Mouse (Mus musculus) MEL (cell line): ENCODE data around the gene Inpp5k. TPM values are rescaled to one million over a fixed set of nuclear protein-coding genes. Genes with fewer than 3 reads are reported as not detected.
"Not testable (repeated sequence)": the region's sequence is repeated elsewhere in the genome, so short reads cannot be mapped to it uniquely, and the experiment has no call there.

Source experiments
- DNase-seq: peaks from one replicate; pipeline ENCODE4 v3.0.0; 2011; ENCODE audit warnings: low read depth, low spot score
- H3K27ac ChIP-seq: 2 replicates; pipeline ENCODE4 v1.5.1; 2012; ENCODE audit warnings: low read depth, mild to moderate bottlenecking, control low read depth, low read length, moderate library complexity; ENCODE audit not compliant: control insufficient read depth
- H3K27me3 ChIP-seq, 2 experiments: fragments of 150-350 bp in 1 of 2; sonication (generic) in 1 of 2; 2 replicates each; pipeline ENCODE4 v1.6.1; 2012; ENCODE audit warnings: low read length in 2 of 2, mild to moderate bottlenecking in 2 of 2, improper control_type of control experiment in 1 of 2, moderate library complexity in 1 of 2; ENCODE audit not compliant: insufficient read depth in 2 of 2, control insufficient read depth in 1 of 2
- H3K36me3 ChIP-seq, 2 experiments: 2 replicates each; pipeline ENCODE4 v1.6.1; 2012 to 2014; ENCODE audit warnings: low read length in 2 of 2, improper control_type of control experiment in 1 of 2, inconsistent platforms in 1 of 2, mild to moderate bottlenecking in 1 of 2; ENCODE audit not compliant: insufficient read depth in 2 of 2, control insufficient read depth in 1 of 2
- H3K4me1 ChIP-seq, 2 experiments: fragments of 150-350 bp in 1 of 2; sonication (generic) in 1 of 2; 2 replicates each; pipeline ENCODE4 v1.6.1; 2012; ENCODE audit warnings: low read length in 2 of 2, improper control_type of control experiment in 1 of 2, mild to moderate bottlenecking in 1 of 2; ENCODE audit not compliant: insufficient read depth in 2 of 2, control insufficient read depth in 1 of 2
- H3K4me3 ChIP-seq, 2 experiments: fragments of 150-350 bp in 1 of 2; sonication (generic) in 1 of 2; 2 replicates each; pipeline ENCODE4 v1.5.1; 2012; ENCODE audit warnings: low read depth in 2 of 2, low read length in 2 of 2, mild to moderate bottlenecking in 2 of 2, moderate library complexity in 2 of 2, control low read depth in 1 of 2, improper control_type of control experiment in 1 of 2; ENCODE audit not compliant: control insufficient read depth in 1 of 2, insufficient read depth in 1 of 2
- H3K79me2 ChIP-seq: 2 replicates; pipeline ENCODE4 v1.6.1; 2012; ENCODE audit warnings: mild to moderate bottlenecking, low read length, moderate library complexity; ENCODE audit not compliant: control insufficient read depth, poor library complexity, insufficient read depth
- H3K9ac ChIP-seq: 2 replicates; pipeline ENCODE4 v1.6.1; 2012; ENCODE audit warnings: low read depth, mild to moderate bottlenecking, control low read depth, low read length, moderate library complexity; ENCODE audit not compliant: control insufficient read depth, poor library complexity, severe bottlenecking
- H3K9me3 ChIP-seq: fragments of 150-350 bp; sonication (generic); replicated peaks from 2 replicates; pipeline ENCODE4 v1.6.1; 2012; ENCODE audit warnings: mild to moderate bottlenecking, low read length, improper control_type of control experiment, moderate library complexity; ENCODE audit not compliant: insufficient read depth
- GABPA ChIP-seq: IDR thresholded peaks from 2 replicates; pipeline ENCODE4 v1.6.1; 2012; ENCODE audit warnings: low read depth, mild to moderate bottlenecking, inconsistent platforms, low read length, improper control_type of control experiment, moderate library complexity
- POLR2A ChIP-seq, 2 experiments: IDR thresholded peaks; 2 replicates each; pipeline ENCODE4 v1.6.1; 2011 to 2012; ENCODE audit warnings: low read length in 2 of 2, mild to moderate bottlenecking in 2 of 2, control low read depth in 1 of 2, improper control_type of control experiment in 1 of 2, low read depth in 1 of 2, moderate library complexity in 1 of 2; ENCODE audit not compliant: control insufficient read depth in 1 of 2, insufficient read depth in 1 of 2, poor library complexity in 1 of 2
- polyA plus RNA-seq, 2 experiments: library from polyadenylated mRNA; stranded (reverse) in 1 of 2; unstranded in 1 of 2; fragments of >175 nt in 1 of 2; fragments of >200 nt in 1 of 2; gene quantifications; 2 replicates each; pipeline versions ENCODE4 v1.2.1 to v1.2.4; 2012; ENCODE audit warnings: low replicate concordance in 2 of 2, low read depth in 1 of 2; ENCODE audit not compliant: insufficient read length in 2 of 2, insufficient read depth in 1 of 2, missing spikeins in 1 of 2
- total RNA-seq: library from RNA; depleted of rRNA; stranded (reverse); fragments of 300-350 nt; gene quantifications from 2 replicates; pipeline ENCODE4 v1.2.3, GENCODE M21; 2012; rRNA removed

Gene Inpp5k
- total and polyA plus RNA-seq, 3 experiments: 15.2 to 28.7 TPM; not detected in 1

- Histone ChIP-seq H3K27ac (no peak overlapping the region), H3K27me3 (no peaks in the 10 kb centered on the region), H3K9ac (no peak overlapping the region), H3K4me3 (no peak overlapping the region), H3K9me3 (no peaks in the 10 kb centered on the region), H3K79me2 (peaks cover 23% of the 10 kb centered on the region), H3K36me3 (peaks cover 0 to 66% of the 10 kb centered on the region in 2 experiments; a peak in 3 of 4 replicates), H3K4me1 (no peaks in the 10 kb centered on the region)
- TF ChIP-seq POLR2A (IDR thresholded peaks at IDR 0.05; ENCODE audit: control insufficient read depth in 1 of 2, insufficient read depth in 1 of 2, low read depth in 1 of 2, low read length in 2 of 2, poor library complexity in 1 of 2): 0 out of 4 replicates have a peak, but pooled peaks of 1 of the 2 experiments have one; percentile 14
- no peak for TF ChIP-seq GABPA
- no peak for DNase-seq
These were observed 62.8 kb downstream of the Inpp5k start for GRCm38 (mm10) chr11:75693570-75693969.

- not testable (repeated sequence) for H3K9me3 ChIP-seq, H3K27ac ChIP-seq, H3K9ac ChIP-seq, H3K27me3 ChIP-seq, DNase-seq, H3K4me1 ChIP-seq, H3K4me3 ChIP-seq
- H3K36me3 ChIP-seq: peaks cover 0 to 68% of the 10 kb centered on the region in 2 experiments; a peak in 3 of 4 replicates
- H3K79me2 ChIP-seq: peaks cover 12% of the 10 kb centered on the region
These were observed 66.7 kb downstream of the Inpp5k start for GRCm38 (mm10) chr11:75697464-75697863.

Other genes starting within 250 kb of the Inpp5k start
- not detected in 2 replicates for gene Serpinf1, start 208.3 kb upstream of the Inpp5k start, total RNA-seq
- under 1 TPM in 1 of 2 experiments, not detected in 1; 0.36 TPM for gene Serpinf1, start 208.3 kb upstream of the Inpp5k start, polyA plus RNA-seq
- not detected in 2 replicates for gene Serpinf2, start 191.4 kb upstream of the Inpp5k start, total RNA-seq
- gene Serpinf2, start 191.4 kb upstream of the Inpp5k start, polyA plus RNA-seq: under 1 TPM in 1 of 2 experiments, not detected in 1; 0.07 TPM
- gene Wdr81, start 176.3 kb upstream of the Inpp5k start, total RNA-seq: 7.0 and 7.6 TPM in 2 replicates
- 10 to 100 TPM in 1 of 2 experiments, not detected in 1; 13.9 TPM for gene Wdr81, start 176.3 kb upstream of the Inpp5k start, polyA plus RNA-seq
- 0.50 and 1.0 TPM in 2 replicates for gene Tlcd2, start 169.3 kb upstream of the Inpp5k start, total RNA-seq
- gene Tlcd2, start 169.3 kb upstream of the Inpp5k start, polyA plus RNA-seq: under 1 TPM in 1 of 2 experiments, not detected in 1; 0.86 TPM
- gene Prpf8, start 144.2 kb upstream of the Inpp5k start, total RNA-seq: 214 and 234 TPM in 2 replicates
- 100 to 1,000 TPM; 276 to 644 TPM for gene Prpf8, start 144.2 kb upstream of the Inpp5k start, polyA plus RNA-seq
- 0.16 and 0.19 TPM in 2 replicates for gene Rilp, start 120.9 kb upstream of the Inpp5k start, total RNA-seq
- under 1 TPM in 1 of 2 experiments, not detected in 1; 0.65 TPM for gene Rilp, start 120.9 kb upstream of the Inpp5k start, polyA plus RNA-seq
- gene Scarf1, start 117.4 kb upstream of the Inpp5k start, total RNA-seq: 0.10 and 0.15 TPM in 2 replicates
- under 1 TPM in 1 of 2 experiments, not detected in 1; 0.28 TPM for gene Scarf1, start 117.4 kb upstream of the Inpp5k start, polyA plus RNA-seq
- gene Slc43a2, start 99.3 kb upstream of the Inpp5k start, total RNA-seq: 4.9 and 5.9 TPM in 2 replicates
- gene Slc43a2, start 99.3 kb upstream of the Inpp5k start, polyA plus RNA-seq: 1 to 10 TPM in 1 of 2 experiments, not detected in 1; 8.4 TPM
- gene Pitpna, start 42.9 kb upstream of the Inpp5k start, total RNA-seq: 67.8 and 73.1 TPM in 2 replicates
- gene Pitpna, start 42.9 kb upstream of the Inpp5k start, polyA plus RNA-seq: 100 to 1,000 TPM; 194 to 709 TPM
- 27.0 and 33.2 TPM in 2 replicates for gene Myo1c, start 19.5 kb downstream of the Inpp5k start, total RNA-seq
- 10 to 100 TPM in 1 of 2 experiments, not detected in 1; 45.6 TPM for gene Myo1c, start 19.5 kb downstream of the Inpp5k start, polyA plus RNA-seq
- 68.0 and 68.4 TPM in 2 replicates for gene Crk, start 48.3 kb downstream of the Inpp5k start, total RNA-seq
- gene Crk, start 48.3 kb downstream of the Inpp5k start, polyA plus RNA-seq: 10 to 100 TPM; 33.8 to 66.2 TPM
- 303 and 356 TPM in 2 replicates for gene Ywhae, start 101.9 kb downstream of the Inpp5k start, total RNA-seq
- gene Ywhae, start 101.9 kb downstream of the Inpp5k start, polyA plus RNA-seq: 100 to 1,000 TPM; 755 to 855 TPM
- not detected in 2 replicates for gene Doc2b, start 165.1 kb downstream of the Inpp5k start, total RNA-seq
- gene Doc2b, start 165.1 kb downstream of the Inpp5k start, polyA plus RNA-seq: not detected